Mouse (Mus musculus): ENCODE measurements around the gene Trmt13. TPM values are rescaled to one million over a fixed set of nuclear protein-coding genes. Genes with fewer than 3 reads are reported as not detected.

Gene Trmt13
- total RNA-seq, 2 experiments from 2014 or later, result 19.4 to 22.1 TPM

DNA sequence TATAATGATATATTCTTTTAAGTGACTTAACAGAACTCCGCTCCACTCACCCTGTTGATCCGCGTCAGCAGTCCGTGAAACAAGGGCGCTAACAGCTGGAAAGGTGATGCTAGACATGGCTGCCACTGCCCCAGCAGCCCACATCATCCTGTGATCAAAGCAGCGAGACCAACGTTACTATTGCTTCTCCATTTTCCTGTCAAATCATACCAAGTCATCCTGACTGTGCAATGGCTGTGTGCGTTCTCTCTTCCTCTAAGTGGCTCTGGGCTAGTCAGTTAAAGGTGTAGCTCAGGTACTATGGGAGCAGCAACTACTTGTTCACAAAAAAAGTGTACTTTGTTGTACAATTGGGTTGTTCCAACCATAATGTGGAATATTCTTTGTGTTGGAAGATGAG is 20.5 kb upstream of the Trmt13 start:
- peak; percentile 86 for ATAC-seq (ENCODE audit: poor library complexity, severe bottlenecking)

GRCm38 (mm10) chr3:116634091-116634490 is 19.7 kb upstream of the Trmt13 start:
- peak; percentile 46 for ATAC-seq (ENCODE audit: poor library complexity, severe bottlenecking)

DNA sequence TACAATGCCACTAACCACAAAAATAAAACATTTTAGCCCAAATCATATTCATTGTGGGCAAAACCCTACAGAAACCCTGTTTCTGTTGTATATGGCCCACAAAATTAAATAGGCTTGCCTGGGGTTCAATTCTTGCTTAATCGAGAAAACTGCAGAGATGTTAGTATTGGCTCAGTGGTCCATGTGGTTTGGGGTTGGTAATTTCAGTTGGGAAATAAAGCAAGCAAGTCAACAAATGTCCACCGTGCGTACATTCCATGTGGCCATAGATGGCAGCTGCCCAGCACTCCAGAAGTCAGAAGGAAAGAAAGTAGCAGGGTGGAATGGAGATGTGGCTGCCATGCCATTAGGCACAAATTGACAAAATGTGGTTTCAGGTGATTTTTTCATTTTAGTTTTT is 18.6 kb upstream of the Trmt13 start:
- peak; percentile 31; the same call in 1 of the 2 replicates for ATAC-seq (ENCODE audit: poor library complexity, severe bottlenecking)

DNA sequence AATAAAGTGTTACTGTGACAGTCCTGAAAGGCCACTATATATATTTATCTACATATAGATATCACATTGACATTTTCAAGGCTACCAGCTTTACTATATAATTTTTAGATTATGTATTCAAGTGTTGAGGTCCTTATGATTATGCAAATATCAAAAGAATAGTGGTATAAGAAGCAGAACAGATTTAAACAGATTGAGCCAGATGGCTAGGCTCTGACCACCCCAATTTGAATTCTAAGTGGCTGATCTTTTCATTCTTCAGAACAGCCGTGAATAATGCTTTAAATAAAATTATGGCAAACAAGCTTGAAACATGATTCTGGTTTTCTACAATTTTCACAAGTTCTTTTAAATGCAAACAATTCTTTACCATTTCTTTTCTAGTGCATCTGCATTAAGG is 17.1 kb upstream of the Trmt13 start:
- no peak for ATAC-seq (ENCODE audit: poor library complexity, severe bottlenecking)

DNA sequence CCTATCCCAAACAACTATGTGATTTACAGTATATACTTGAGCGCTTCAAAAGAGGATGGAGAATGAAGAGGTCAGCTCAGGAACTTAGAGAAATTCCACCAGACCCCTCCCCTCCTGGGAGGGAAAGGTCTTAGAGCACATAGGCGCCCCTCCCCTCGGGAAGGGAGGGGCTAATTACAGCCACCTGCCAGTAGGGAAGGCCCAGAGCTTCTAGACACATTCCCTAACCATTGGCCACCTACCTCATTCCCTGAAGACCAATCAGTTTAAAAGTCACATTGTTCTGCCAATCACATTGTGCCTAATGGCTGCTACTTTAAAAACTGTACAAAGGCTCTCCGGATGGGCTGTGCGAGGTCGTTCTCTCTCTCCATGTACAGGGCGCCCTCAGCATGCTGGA is 8.3 kb upstream of the Trmt13 start:
- no peak for ATAC-seq (ENCODE audit: poor library complexity, severe bottlenecking)

DNA sequence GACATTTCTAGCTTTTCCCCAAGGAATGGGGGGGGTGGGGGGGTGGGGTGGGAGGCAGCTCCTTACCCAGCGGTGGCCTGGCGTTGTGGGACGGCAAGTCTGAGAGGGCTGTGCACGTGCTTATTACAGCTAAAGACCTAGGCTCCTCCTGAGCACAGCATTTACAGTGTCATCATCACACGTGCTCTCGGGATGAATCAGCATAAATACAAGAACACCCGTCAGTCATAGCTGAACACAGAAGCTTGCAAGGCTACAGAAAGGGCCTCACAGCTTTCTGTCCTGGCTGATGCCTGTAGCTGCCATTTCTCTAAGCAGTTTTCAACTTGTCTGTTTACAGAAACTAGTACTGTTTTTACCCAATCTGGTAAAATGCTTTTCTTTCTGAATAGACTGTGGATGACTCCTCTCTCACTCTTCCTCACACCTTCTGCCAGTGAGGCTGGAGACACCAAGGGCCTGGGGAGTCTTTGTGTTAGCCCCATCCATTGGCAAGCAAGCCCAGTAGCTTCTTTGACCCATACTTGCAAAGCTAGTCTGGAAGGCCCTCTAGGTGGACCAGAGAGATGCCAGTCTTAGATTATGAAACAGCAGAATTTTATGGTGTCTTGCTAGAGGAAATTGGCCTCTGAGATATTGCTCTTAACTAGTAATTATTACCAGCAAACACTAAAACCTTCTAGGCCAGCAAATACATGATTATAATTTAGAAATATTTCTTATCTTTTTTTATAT is 6.4 kb upstream of the Trmt13 start:
- peak; percentile 62 for ATAC-seq (ENCODE audit: poor library complexity, severe bottlenecking)

- no peak for ATAC-seq (ENCODE audit: poor library complexity, severe bottlenecking)
Observed at GRCm38 (mm10) chr3:116618855-116619254, 4.5 kb upstream of the Trmt13 start.

GRCm38 (mm10) chr3:116615318-116616068 is 1.1 kb upstream of the Trmt13 start:
- peak; percentile 73 for ATAC-seq (ENCODE audit: poor library complexity, severe bottlenecking)

DNA sequence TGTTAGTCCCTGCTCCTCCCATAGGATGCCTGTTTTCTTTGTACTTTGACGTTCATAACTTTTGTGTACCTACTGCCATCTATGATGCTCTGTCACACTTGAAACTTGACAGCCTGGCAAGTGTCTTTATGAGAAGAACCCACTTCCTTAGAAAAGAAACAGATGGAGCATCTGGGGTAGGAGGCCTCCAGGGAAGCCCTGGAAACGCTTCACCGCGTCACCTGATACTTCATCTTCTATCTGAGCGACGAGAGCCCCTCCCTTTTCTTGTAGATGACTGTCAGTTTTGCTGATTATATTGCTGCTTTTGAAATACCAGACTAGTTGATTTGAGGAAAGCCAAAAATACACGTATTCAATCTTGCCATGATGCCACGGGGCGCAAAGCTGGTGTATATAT is 9.8 kb downstream of the Trmt13 start:
- ATAC-seq (ENCODE audit: poor library complexity, severe bottlenecking), result no peak

DNA sequence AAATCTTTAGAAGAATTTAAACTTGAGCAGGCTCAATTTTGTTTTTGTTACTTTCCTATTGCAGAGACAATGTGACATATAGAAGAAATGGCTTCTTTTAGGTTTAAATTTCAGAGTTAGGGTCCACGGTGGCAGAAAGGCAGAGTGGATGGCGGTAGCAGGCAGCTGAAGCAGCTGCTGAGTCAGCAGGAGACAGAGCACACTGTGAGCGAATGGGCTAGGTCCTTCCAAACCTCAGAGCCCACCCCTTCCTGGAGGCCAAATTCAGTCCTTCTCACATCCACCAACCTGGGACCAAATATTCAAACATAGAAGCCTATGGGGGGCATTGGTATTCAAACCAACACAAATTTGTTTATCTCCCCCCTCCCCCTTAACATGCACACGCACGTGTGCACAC is 12.6 kb downstream of the Trmt13 start:
- no peak for ATAC-seq (ENCODE audit: poor library complexity, severe bottlenecking)

- peak; percentile 75 for ATAC-seq (ENCODE audit: poor library complexity, severe bottlenecking)
Observed at GRCm38 (mm10) chr3:116601005-116601404, 13.4 kb downstream of the Trmt13 start.

GRCm38 (mm10) chr3:116599705-116600104 is 14.7 kb downstream of the Trmt13 start:
- ATAC-seq (ENCODE audit: poor library complexity, severe bottlenecking), result no peak

GRCm38 (mm10) chr3:116595603-116595991 is 18.8 kb downstream of the Trmt13 start:
- ATAC-seq (ENCODE audit: poor library complexity, severe bottlenecking), result no peak

- ATAC-seq (ENCODE audit: poor library complexity, severe bottlenecking), result peak; percentile 94
Observed at GRCm38 (mm10) chr3:116594728-116595602, 19.4 kb downstream of the Trmt13 start, which contains the start of gene Sass6. Sass6 (plus strand) TSS chr3:116594982.

DNA sequence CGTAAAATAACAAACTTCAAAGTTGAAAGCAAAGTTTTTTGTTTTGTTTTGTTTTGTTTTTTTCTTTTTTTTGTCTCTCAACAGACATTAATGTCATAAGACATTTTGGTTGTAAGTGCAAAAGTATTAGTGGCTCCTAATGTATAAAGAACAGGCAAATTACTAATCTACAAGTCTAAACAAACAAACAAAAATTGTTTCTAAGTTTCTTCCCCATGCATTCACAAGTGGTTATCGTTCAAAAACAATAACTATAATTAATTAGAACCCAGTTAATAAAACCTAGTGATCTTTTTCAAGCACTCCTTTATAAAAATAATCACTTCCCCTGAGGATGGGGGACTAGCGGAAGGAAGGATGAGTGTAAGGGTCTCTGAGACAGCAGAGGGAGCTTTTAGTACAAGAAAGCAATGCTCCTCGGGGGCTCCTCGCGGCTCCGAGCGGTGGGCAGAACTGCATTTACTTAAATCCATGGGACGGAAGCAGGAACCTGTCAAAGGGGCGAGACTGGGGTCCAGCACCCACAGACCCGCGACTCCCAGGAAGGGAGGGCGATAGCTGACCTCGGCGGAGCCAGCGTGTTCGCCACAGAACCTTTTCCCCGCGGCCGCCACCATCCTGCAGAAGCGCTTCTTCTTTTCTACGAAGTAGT is 20.2 kb downstream of the Trmt13 start:
- ATAC-seq (ENCODE audit: poor library complexity, severe bottlenecking), result peak; percentile 56

GRCm38 (mm10) chr3:116582201-116582600 is 32.2 kb downstream of the Trmt13 start:
- no peak for ATAC-seq (ENCODE audit: poor library complexity, severe bottlenecking)

- ATAC-seq (ENCODE audit: poor library complexity, severe bottlenecking), result no peak
Observed at GRCm38 (mm10) chr3:116577286-116577685, 37.1 kb downstream of the Trmt13 start.

- 0 out of 2 replicates have a peak, but pooled peaks have one; percentile 30 for ATAC-seq (ENCODE audit: poor library complexity, severe bottlenecking)
Observed at GRCm38 (mm10) chr3:116570628-116571027, 43.8 kb downstream of the Trmt13 start.

DNA sequence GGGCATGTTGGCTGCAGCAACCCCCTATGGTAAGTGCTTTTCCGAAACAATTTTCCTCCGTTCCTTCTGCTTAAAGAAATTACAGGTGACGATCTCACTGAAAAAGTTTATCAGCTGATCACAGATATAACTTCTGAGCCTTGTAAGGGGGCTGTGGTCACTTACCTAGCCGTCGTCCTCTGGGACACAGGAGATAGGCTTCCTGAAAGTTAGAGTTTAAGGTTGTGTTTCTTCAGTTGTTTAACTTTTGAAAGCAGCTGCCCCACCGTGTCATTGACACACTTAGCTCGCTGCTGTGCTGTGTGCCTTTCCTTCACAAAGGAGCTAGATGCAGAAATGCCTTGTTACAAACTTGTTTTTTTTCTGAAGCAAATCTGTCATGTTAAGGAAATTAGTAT is 51.3 kb downstream of the Trmt13 start:
- ATAC-seq (ENCODE audit: poor library complexity, severe bottlenecking), result 0 out of 2 replicates have a peak, but pooled peaks have one; percentile 15

DNA sequence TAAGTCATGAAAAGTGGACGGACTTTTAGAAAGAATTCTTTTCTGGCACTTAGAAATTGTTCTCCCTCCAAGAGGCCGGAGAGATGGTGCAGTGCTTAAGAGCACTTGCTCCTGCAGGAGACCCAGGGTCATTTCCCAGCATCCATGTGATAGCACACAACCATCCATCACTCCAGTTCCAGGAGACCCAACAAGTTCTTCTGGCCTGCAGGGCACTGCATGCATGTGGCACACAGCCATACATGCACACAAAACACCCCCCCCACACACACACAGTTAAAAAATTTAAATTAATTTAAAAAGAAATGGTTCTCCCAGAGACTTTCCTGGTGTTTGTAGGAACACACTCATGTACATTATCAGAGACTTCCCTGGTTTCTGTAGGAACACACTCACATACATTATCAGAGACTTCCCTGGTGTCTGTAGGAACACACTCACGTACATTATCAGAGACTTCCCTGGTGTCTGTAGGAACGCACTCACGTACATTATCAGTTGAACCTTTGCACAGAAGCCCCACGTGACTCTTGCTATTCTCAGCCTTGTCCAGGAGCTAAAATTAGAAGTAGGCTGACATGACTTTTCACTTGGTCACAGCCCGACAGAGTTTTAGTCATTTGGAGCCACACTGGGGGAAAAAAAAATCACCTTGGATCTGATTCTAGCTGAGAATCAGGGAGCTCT is 51.8 kb downstream of the Trmt13 start, which contains the start of gene Lrrc39:
Gene Lrrc39 (plus strand): TSS at position 566 of the 687 bp plus-strand sequence.
- peak; percentile 54 for ATAC-seq (ENCODE audit: poor library complexity, severe bottlenecking)
